Mouse (Mus musculus): Measurements from ENCODE around the gene Atp5g2.
"Not testable (repeated sequence)": the region's sequence is repeated elsewhere in the genome, so short reads cannot be mapped to it uniquely, and the experiment has no call there.

The Atp5g2 gene

DNA sequence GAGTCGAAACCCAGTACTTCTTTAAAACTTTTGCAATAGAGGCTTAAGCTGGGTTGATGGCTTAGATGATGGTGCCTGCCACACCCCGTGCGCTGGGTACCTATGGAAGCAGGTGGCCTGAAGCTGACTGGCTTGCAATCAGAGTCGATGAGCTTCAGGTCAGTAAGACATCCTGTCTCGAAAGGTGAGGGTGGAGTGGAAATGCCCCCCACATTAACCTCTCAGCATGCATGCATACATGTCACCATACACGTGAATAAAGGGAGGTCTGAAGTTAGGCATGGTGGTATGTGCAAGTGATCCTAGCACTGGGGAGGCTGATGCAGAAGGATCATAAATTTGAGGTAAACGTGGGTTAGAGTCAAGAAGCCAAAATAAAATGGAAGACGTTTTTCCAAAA lies 2.6 kb downstream of the Atp5g2 start:
- no peak for DNase-seq (ENCODE audit: low spot score in 2 of 2)

DNA sequence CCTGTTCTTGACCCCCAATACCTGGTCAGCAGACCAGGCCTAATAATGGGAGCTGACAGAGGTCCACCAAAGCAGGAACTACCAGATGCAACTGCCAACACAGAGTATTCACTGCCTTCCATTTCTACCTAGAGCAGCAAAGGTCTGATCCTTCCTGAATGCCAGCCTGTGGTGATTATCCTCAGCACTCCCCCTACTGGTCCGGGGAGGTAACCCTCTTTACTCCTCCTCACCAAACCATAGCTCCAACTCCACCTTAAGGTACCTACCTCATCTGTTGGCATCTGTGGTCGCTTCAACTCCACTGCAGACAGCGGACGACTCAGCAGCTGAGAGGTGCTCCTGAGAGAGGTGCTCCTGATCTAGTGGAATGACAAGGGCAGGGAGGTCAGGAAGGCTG lies 6.7 kb downstream of the Atp5g2 start:
- peak; percentile 53 to 78 for DNase-seq (ENCODE audit: low spot score in 2 of 2)

DNA sequence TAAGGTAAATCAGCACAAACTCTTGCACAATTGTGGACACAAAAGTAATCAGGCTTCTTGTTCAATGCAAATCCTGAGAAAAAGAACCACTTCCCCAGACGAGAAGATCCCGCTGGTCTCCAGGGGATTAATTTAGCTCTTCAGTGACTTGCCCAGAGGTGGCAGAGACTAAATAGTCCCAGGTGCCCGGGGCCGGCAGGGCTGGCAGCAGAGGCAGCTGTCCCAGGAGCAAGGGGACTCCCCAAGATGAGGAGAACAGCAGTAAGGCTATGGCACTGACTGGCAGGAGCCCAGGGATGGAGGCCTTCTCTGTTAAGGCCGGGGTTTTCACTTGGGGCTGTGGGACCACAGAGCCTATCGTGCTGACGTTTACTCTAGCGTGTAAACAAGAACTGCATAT lies 8.3 kb downstream of the Atp5g2 start:
- DNase-seq (ENCODE audit: low spot score in 2 of 2), result no peak

DNA sequence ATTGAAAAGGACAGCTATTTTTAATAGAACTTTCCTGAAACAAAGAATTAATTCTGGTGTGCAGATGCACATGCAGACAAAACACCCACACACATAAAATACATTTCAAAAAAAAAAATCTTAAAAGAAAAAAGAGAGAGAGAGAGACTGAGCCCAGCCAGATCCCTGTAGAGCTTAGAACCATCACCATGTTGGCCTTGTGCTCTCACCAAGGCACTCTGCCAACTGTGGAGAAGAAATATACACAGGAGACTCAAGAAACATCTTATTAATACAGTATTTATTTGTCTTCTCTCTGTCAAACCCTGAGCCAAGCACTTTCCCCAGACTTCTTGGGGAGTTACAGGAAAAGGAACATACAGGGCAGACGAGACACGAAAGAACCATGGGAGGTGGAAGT lies 9.6 kb downstream of the Atp5g2 start:
- not testable (repeated sequence) for DNase-seq (ENCODE audit: low spot score in 2 of 2)

DNA sequence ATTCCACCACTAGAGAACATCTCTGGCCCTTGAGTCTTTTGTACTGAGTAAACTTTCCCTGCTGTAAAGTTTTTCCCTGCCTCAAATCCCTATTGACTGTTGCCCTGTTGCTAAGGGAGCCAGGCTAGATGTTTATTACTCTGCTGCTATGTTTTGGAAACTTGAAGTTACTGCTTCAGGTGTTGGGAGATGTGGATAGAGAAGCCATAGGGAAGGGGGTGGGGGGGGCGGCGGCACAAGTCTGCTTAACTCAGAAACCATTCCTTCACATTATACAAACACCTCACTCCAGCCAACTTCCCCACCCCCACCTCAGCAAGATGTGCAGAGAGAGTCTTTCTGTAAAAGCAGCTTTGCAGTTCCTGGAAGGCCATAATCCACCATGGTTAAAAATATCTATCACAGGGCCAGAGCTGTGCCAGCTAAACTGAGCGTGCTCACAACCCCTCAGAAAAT lies 14.2 kb downstream of the Atp5g2 start:
- no peak for DNase-seq (ENCODE audit: low spot score in 2 of 2)

DNA sequence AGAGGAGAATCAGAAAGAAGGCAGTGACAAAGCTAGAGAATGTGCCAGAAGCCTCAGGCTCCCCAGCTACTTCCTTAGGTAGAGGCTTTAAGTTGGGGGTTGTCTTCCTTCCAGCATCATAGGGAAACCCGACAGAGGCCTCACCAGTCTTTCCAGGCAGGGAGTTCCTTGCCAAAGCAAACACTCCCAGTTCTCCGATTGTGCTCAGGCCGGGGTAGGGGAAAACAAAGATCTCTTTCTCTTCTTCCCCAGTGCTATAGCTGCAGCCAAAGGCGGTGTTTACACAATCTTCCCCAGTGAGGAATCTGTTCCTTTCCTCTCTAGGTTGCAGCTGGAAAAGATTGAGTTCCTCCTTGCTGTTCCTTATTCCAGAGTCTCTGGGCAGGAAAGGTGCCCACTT lies 15.5 kb downstream of the Atp5g2 start:
- DNase-seq (ENCODE audit: low spot score in 2 of 2), result no peak

DNA sequence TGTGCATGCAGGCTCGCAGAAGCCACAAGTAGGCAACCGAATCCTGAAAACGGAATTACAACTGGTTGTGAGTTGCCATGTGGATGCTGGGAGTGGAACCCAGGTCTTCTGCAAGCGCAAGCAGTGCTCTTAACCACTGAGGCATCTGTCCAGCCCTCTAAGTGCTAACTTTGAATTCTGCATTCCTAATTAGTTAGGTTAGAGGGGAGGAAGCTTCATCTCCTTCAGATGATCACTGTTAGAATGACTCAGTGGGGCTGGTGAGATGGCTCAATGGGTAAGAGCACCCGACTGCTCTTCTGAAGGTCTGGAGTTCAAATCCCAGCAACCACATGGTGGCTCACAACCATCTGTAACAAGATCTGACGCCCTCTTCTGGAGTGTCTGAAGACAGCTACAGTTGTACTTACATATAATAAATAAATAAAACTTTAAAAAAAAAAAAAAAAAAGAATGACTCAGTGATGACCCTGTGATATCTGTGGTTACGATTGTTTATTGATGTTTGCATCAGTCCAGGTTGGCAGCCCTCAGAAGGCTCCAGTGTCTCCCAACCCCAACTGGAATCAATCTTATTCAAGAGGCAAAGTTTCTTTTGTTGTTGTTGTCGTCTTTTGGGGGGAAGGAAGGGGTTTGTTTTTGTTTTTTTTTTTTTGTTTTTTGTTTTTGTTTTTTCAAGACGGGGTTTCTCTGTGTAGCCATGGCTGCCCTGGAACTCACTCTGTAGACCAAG lies 20.1 kb downstream of the Atp5g2 start:
- not testable (repeated sequence) for DNase-seq (ENCODE audit: low spot score in 2 of 2)

DNA sequence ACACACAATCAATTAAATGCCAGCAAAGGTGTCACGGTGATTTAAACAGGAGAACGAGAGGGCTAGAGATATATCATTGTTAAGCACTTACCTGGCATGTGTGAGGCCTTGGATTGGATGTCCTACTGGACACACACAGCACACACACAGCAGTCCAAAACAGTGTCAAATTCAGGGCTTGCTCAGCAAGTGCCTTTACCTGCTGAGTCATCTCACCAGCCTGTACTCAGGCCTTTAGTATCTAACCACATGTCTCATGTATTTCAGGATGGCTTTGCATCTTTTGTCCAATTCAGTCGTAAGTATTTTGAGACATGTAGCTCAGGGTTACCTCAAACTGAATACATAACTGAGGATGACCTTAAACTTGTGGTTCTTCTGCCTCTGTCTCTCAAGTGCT lies 21.0 kb downstream of the Atp5g2 start:
- no peak for DNase-seq (ENCODE audit: low spot score in 2 of 2)

DNA sequence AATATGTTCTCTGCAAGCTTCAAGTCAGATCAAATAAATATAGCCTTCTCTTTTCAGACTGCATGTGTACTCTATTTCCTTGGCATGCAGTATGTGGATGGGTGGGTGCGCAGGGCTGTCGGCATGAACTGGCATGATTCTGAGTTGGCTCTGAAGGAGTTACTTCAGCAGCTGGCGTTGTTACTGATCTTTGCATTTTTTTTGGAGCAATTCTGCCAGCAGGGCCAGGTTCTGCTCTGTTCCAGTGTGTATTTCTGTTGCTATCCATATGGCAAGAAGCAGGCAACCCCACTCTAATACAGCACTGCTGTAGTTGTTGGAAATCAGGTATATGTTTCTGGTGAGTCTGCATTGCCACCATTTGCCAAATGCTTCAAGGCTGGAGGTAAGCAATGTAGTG lies 36.3 kb downstream of the Atp5g2 start:
- DNase-seq (ENCODE audit: low spot score in 2 of 2), result no peak

DNA sequence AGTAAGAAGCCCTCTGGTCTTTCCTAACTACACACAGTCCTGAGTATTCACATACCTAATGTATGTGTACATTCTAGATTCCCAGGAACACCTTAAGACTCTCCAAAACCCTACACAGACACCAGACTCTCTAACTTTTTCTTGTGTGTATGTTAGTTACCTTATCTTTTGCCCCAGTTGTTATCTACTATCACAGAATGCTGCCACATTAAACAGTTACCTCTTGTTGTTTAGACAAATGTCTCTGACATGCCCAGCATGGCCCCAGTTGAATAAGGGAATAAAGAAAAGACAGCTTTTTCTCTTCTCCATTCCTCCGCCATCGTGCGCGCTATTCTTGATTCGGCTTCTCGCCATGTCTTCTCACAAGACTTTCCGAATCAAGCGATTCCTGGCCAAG lies 37.5 kb downstream of the Atp5g2 start:
- no peak for DNase-seq (ENCODE audit: low spot score in 2 of 2)

DNA sequence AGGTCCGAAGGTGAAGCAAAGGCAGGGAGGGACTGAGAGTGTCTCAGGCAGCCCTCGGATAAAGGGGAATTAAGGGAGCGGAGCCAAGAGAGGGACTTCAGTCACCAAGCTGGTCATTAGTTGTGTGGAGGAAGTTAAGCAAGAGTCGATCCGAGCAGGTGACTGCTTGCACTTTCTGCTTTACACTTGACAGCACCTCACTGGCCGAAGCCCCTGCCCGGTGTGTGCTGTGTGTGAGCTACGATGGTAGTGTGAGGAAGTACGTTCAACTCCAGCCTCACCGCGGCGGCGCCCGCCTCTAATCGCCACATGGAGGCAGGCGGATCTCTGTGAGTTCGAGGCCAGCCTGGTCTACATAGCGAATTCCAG lies 46.5 kb downstream of the Atp5g2 start:
- DNase-seq (ENCODE audit: low spot score in 2 of 2), result peak; percentile 65 to 82

DNA sequence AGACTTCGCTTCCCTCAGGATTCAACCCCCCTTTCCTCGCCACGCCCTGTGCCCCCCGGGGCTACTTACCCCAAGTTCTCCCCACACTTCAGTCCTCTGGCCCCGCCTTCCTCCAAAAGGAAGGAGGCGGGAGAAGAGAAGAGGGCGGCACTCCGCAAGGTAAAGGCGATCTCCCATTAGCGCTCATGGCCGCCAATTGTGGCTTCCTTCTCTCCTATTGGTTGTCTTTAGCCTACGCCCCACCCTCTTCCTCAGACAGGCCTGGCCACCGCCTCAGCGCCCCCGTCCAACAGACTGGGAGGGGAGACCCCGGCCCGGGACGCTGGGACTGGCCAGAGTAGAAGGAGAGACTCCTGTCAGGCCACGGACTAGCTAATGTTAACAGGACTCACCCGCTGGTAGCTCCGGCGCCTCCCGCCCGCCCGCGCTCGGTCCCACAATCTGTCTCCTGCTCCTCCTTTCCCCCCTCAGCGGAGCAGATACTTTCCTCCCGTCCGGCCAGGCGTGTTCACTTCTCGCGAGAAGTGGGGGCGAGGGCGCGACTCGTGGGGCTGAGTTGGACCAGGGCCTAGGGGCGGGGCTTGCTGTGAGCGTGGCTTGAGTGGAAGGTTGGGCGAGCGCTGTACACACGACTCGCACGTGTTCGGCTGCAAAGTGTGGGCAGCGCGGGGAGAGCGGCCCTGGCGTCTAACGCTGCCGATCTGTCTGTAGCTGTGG lies 47.0 kb downstream of the Atp5g2 start, which contains the start of the genes Gm28047 and Atf7:
Gene Gm28047 (minus strand): TSS at position 98 of the 717 bp plus-strand sequence.
Gene Atf7 (minus strand): TSS at position 495 of the 717 bp plus-strand sequence.
- DNase-seq (ENCODE audit: low spot score in 2 of 2), result peak; percentile 99

DNA sequence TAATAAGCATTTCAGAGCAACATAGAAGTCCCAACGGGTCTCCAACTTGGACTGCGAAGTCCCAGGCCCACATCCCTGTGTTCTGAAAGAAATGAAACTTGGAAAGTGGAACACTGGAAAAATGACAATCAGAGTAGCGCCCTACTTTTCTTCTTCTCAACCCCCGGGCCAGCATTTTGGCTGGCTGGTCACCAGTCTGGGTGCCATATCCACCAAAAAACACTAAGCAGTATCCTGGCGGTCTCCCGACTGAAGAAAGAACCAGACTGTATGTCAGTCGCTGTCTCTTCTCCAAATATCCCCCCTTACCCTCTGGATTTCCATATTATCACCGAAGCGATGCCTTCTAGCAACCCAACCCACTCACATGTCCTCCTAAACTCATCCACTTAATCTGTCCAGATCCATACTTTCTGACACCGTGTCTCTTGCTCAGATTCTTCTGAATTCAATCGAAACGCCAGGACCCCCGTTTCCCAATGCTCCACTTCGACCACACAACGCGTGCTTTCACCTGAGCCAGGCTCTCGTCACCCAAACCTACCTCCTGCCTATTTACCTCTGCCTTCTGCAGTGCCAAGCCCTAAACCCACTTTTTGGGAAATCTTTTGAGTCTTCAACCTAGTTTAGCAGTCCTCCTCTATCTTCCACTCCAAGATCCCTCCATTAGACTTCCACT lies 47.7 kb downstream of the Atp5g2 start:
- DNase-seq (ENCODE audit: low spot score in 2 of 2), result peak in 1 of 2 experiments; percentile 63

DNA sequence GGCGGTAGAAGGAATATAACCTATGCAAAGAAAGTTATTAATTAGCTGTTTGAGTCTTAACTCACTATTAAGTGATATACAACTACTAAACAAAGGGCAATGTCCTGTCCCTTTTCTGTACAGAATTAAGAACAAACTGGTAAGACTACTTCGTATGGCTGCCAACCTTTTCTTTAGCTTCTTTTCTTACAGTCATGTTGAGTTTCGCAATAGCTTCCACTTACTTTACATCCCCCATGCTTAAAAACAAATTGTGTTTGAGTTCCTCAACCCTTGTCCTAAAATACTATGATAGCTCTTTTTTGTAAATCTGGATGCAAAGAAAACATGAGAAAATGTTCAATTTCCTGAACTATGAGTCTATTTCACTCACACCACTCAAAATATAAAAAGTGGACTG lies 49.0 kb downstream of the Atp5g2 start:
- no peak for DNase-seq (ENCODE audit: low spot score in 2 of 2)

DNA sequence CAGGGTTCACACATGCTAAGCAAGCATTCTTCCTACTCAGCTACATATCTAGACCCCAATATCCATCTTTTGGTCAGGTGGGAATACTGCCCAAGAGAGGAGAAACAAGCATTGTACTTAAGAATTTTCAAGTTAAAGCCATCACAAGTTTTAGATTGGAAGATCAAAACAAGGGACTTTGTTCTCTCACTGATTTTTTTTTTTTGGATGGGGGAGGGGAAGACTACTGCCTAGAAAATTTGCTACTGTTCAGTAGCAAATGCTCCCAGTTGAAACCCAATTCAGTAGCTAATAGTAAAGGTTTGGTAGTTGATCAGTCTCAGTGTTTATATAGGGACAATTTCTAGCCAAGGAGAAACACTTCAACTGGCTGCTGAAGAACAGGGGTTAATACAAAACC lies 49.6 kb downstream of the Atp5g2 start:
- DNase-seq (ENCODE audit: low spot score in 2 of 2), result no peak

DNA sequence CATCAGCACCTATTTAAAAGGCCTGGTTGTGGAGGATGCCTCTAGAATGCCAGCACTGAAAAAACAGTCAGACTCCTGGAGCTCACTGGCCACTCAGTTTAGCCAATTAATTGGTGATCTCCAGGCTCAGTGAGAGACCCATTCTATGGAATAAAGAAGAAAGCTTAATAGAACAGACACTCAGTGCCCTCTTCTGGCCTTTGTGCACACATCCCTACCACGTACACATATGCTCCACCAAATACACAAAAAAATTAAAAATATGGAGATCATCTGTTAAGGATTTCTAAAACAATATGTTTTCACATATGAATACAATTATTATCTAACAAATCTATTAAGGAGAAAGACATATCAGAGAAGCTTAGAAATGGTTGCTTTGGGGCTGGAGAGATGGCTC lies 51.4 kb downstream of the Atp5g2 start:
- DNase-seq (ENCODE audit: low spot score in 2 of 2), result no peak

DNA sequence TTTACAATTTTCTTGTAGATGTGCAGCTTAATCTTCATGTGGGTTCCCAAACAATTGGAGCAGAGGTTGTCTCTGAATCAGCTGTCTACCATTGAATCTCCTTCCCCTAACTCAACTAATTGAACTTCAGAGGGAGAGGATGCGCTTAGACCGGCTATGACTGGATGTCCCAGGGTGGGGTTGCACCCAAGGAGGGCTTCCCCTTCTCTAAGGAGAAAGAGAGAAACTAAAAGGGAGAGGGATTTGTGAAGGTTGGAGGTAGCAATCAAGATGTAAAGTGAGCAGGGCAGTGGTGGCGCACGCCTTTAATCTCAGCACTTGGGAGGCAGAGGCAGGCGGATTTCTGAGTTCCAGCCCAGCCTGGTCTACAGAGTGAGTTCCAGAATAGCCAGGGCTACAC lies 52.7 kb downstream of the Atp5g2 start:
- DNase-seq (ENCODE audit: low spot score in 2 of 2), result no peak

DNA sequence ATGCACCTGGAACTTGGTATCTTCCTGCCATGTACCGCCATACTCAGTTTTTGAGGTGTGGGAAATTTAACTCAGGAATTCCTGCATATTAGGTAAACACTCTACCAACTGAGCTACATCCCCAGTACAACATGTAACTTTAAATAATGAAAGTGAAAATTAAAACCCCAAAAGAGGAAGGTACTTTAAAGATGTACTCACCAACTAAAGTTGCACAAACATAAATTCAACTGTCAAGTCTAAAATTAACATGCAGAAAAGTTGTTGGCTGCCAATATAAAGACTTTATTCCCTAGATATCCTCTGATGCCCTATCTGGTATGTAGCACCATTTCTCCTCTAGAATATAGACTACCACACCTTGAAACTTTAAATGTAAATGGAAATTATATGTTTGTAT lies 54.5 kb downstream of the Atp5g2 start:
- DNase-seq (ENCODE audit: low spot score in 2 of 2), result no peak

DNA sequence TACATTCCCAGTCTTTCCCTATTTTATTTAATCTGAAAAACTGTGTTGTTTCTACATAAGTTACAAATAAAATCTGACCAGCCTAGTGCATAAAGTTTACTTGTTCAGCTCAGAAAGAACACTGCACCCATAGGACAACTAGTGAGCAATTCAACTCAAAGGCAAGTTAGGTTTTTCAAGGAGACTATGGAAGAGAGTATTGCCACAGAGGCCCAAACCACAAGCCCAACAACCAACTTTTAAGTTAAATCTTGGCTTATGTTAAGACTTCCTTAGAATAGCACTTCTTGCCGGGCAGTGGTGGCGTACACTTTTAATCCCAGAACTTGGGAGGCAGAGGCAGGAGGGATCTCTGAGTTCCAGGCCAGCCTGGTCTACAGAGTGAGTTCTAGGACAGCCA lies 56.0 kb downstream of the Atp5g2 start:
- DNase-seq (ENCODE audit: low spot score in 2 of 2), result no peak

DNA sequence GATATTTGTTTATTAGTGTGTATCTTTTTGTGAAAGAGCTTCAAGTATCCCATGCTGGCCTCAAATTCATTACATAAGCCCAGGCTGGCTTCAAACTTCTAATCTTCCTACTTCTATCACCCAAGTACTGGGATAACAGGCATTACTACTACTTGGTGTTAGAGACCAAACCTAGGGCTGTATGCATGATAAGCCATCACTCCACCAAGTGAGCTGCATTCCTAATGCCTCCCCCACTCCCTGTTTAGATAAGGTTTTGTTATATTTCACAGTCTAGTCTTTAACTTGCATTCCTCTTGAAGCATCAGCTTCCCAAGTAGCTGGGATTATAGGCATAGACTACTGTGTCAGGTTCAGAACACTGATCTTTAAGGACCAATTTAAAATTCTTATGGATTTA lies 57.9 kb downstream of the Atp5g2 start:
- DNase-seq (ENCODE audit: low spot score in 2 of 2), result no peak

DNA sequence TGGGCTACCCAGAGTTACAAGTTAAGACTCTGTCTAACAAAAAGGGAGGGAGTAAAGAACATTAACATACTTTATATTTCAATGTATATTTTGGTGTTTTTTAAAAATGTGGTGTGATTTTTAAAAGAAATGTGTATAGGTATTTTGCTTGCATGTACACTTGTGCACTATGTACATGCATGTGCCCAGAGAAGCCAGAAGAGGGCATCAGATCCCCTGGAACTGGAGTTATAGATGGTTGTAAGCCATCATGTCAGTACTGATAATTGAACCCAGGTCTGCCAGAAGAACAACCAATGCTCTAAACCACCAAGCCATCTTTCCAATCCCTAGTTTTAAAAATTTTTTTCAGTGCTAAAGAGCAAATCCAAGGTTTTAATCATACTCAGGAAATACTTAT lies 59.2 kb downstream of the Atp5g2 start:
- DNase-seq (ENCODE audit: low spot score in 2 of 2), result no peak

Data from spleen, postnatal 4 days (tissue).